Mouse (Mus musculus): ENCODE data around the gene Rpl13a. TPM values are rescaled to one million over a fixed set of nuclear protein-coding genes. Genes with fewer than 3 reads are reported as not detected.

Gene Rpl13a
- total and polyA plus RNA-seq, 2 experiments from 2014 or later: 701 to 1,048 TPM

- Histone ChIP-seq H3K9me3 (ENCODE audit: low read length) (no peaks in the 10 kb centered on the region), H3K27ac (ENCODE audit: low read depth, low read length) (no peak overlapping the region), H3K4me1 (ENCODE audit: insufficient read depth, low read length) (peaks cover 12% of the 10 kb centered on the region; the same call in 1 of the 2 replicates), H3K27me3 (ENCODE audit: insufficient read depth, low read length) (peaks cover 58% of the 10 kb centered on the region), H3K4me3 (ENCODE audit: low read depth, low read length) (no peak overlapping the region), H3K9ac (replicated peaks; ENCODE audit: low read length, poor library complexity, severe bottlenecking) (no peak overlapping the region), H3K36me3 (ENCODE audit: insufficient read depth, low read length) (peaks cover 6% of the 10 kb centered on the region), H3K4me2 (ENCODE audit: low read depth, low read length, poor library complexity, severe bottlenecking) (no peak overlapping the region)
- 71% methylated on average over 5 of the region's 5 CpGs for WGBS
- ATAC-seq (ENCODE audit: low FRiP score) (no peak), DNase-seq (ENCODE audit: low spot score) (no peak)
- TF ChIP-seq CTCF (IDR thresholded peaks at IDR 0.05): no peak
Measured at GRCm38 (mm10) chr7:45164833-45165232, 36.3 kb upstream of the Rpl13a start.

GRCm38 (mm10) chr7:45163735-45164490 lies 35.4 kb upstream of the Rpl13a start, which contains the start of gene Slc17a7:
TSS of gene Slc17a7 (plus strand) at chr7:45163949.
- peak within 1 kb of the TSS; percentile 60 for H3K4me2 ChIP-seq (ENCODE audit: low read depth, low read length, poor library complexity, severe bottlenecking)
- peak within 1 kb of the TSS; percentile 33 for H3K4me3 ChIP-seq (ENCODE audit: low read depth, low read length)
- peaks cover 13% of the 10 kb centered on the region for H3K36me3 ChIP-seq (ENCODE audit: insufficient read depth, low read length)
- 2% methylated on average over 21 of the region's 41 CpGs for WGBS
- peaks cover 12% of the 10 kb centered on the region; the same call in 1 of the 2 replicates for H3K4me1 ChIP-seq (ENCODE audit: insufficient read depth, low read length)
- TF ChIP-seq CTCF (IDR thresholded peaks at IDR 0.05): no peak
- H3K9ac ChIP-seq (replicated peaks; ENCODE audit: low read length, poor library complexity, severe bottlenecking): peak within 1 kb of the TSS; percentile 50
- no peaks in the 10 kb centered on the region for H3K9me3 ChIP-seq (ENCODE audit: low read length)
- DNase-seq (ENCODE audit: low spot score) (no peak), ATAC-seq (ENCODE audit: low FRiP score) (no peak)
- H3K27me3 ChIP-seq (ENCODE audit: insufficient read depth, low read length): peaks cover 49% of the 10 kb centered on the region
- H3K27ac ChIP-seq (ENCODE audit: low read depth, low read length): no peak within 1 kb of the TSS

- H3K4me2 ChIP-seq (ENCODE audit: low read depth, low read length, poor library complexity, severe bottlenecking): peak overlapping the region; percentile 60; the same call in 1 of the 2 replicates
- 79% methylated on average over 9 of the region's 9 CpGs for WGBS
- no peaks in the 10 kb centered on the region for H3K9me3 ChIP-seq (ENCODE audit: low read length)
- DNase-seq (ENCODE audit: low spot score) (no peak), ATAC-seq (ENCODE audit: low FRiP score) (no peak)
- H3K27ac ChIP-seq (ENCODE audit: low read depth, low read length): no peak overlapping the region
- H3K4me1 ChIP-seq (ENCODE audit: insufficient read depth, low read length): peaks cover 8% of the 10 kb centered on the region; the same call in 1 of the 2 replicates
- H3K27me3 ChIP-seq (ENCODE audit: insufficient read depth, low read length): peaks cover 41% of the 10 kb centered on the region
- no peak overlapping the region for H3K9ac ChIP-seq (replicated peaks; ENCODE audit: low read length, poor library complexity, severe bottlenecking)
- H3K4me3 ChIP-seq (ENCODE audit: low read depth, low read length): no peak overlapping the region
- TF ChIP-seq CTCF (IDR thresholded peaks at IDR 0.05): no peak
- H3K36me3 ChIP-seq (ENCODE audit: insufficient read depth, low read length): peaks cover 19% of the 10 kb centered on the region
Measured at GRCm38 (mm10) chr7:45162996-45163615, 34.5 kb upstream of the Rpl13a start.

GRCm38 (mm10) chr7:45162551-45162950 lies 34.0 kb upstream of the Rpl13a start:
- Histone ChIP-seq H3K9ac (replicated peaks; ENCODE audit: low read length, poor library complexity, severe bottlenecking) (0 out of 2 replicates have a peak overlapping the region, but pooled peaks have one; percentile 19), H3K4me2 (ENCODE audit: low read depth, low read length, poor library complexity, severe bottlenecking) (peak overlapping the region; percentile 60), H3K27ac (ENCODE audit: low read depth, low read length) (no peak overlapping the region), H3K27me3 (ENCODE audit: insufficient read depth, low read length) (peaks cover 36% of the 10 kb centered on the region), H3K4me3 (ENCODE audit: low read depth, low read length) (peak overlapping the region; percentile 34), H3K36me3 (ENCODE audit: insufficient read depth, low read length) (peaks cover 23% of the 10 kb centered on the region), H3K4me1 (ENCODE audit: insufficient read depth, low read length) (peaks cover 8% of the 10 kb centered on the region; the same call in 1 of the 2 replicates), H3K9me3 (ENCODE audit: low read length) (no peaks in the 10 kb centered on the region)
- DNase-seq (ENCODE audit: low spot score) (no peak), ATAC-seq (ENCODE audit: low FRiP score) (no peak)
- 24% methylated on average over 6 of the region's 6 CpGs for WGBS
- no peak for TF ChIP-seq CTCF (IDR thresholded peaks at IDR 0.05)

- ATAC-seq (ENCODE audit: low FRiP score): peak; percentile 87
- 0 out of 2 replicates have a peak overlapping the region, but pooled peaks have one; percentile 19 for H3K9ac ChIP-seq (replicated peaks; ENCODE audit: low read length, poor library complexity, severe bottlenecking)
- peaks cover 29% of the 10 kb centered on the region for H3K27me3 ChIP-seq (ENCODE audit: insufficient read depth, low read length)
- peak overlapping the region; percentile 60 for H3K4me2 ChIP-seq (ENCODE audit: low read depth, low read length, poor library complexity, severe bottlenecking)
- peaks cover 8% of the 10 kb centered on the region; the same call in 1 of the 2 replicates for H3K4me1 ChIP-seq (ENCODE audit: insufficient read depth, low read length)
- H3K36me3 ChIP-seq (ENCODE audit: insufficient read depth, low read length): peaks cover 28% of the 10 kb centered on the region
- DNase-seq (ENCODE audit: low spot score): peak; percentile 97
- peak overlapping the region; percentile 34 for H3K4me3 ChIP-seq (ENCODE audit: low read depth, low read length)
- peak overlapping the region; percentile 55; the same call in 1 of the 2 replicates for H3K27ac ChIP-seq (ENCODE audit: low read depth, low read length)
- no peaks in the 10 kb centered on the region for H3K9me3 ChIP-seq (ENCODE audit: low read length)
- TF ChIP-seq CTCF (IDR thresholded peaks at IDR 0.05): peak; percentile 84
- WGBS: 5% methylated on average over 33 of the region's 35 CpGs
Measured at GRCm38 (mm10) chr7:45161612-45162473, 33.3 kb upstream of the Rpl13a start.

All from midbrain, postnatal 0 days (tissue).